Mouse (Mus musculus) bone marrow, adult 2 months (tissue): ENCODE data around the gene Maats1.

ENCODE experiments used
- CTCF ChIP-seq: fragments of 200-500 bp; IDR thresholded peaks from 2 replicates; pipeline ENCODE4 v1.5.1; 2011; ENCODE audit warnings: low read length, control low read depth; ENCODE audit not compliant: control insufficient read depth, insufficient read depth
- POLR2A ChIP-seq: fragments of 200-500 bp; IDR thresholded peaks from 2 replicates; pipeline ENCODE4 v1.6.1; 2011; ENCODE audit warnings: low read depth, mild to moderate bottlenecking, control low read depth, low read length, borderline replicate concordance; ENCODE audit not compliant: control insufficient read depth

- no peak for TF ChIP-seq CTCF
- TF ChIP-seq POLR2A, result no peak
Measured at GRCm38 (mm10) chr16:38248331-38248961, 93.5 kb downstream of the Maats1 start.
